Mouse (Mus musculus): Measurements from ENCODE around the gene Cst6. TPM values are rescaled to one million over a fixed set of nuclear protein-coding genes. Genes with fewer than 3 reads are reported as not detected.

Gene Cst6
- polyA plus RNA-seq, 1 experiment from 2014 or later = 28.3 TPM

GRCm38 (mm10) chr19:5383326-5383725 lies 34.0 kb upstream of the Cst6 start:
- H3K4me2 ChIP-seq (ENCODE audit: low read depth, low read length) = no peak overlapping the region
- H3K27me3 ChIP-seq (ENCODE audit: control insufficient read depth, insufficient read depth, low read length) = no peaks in the 10 kb centered on the region
- peaks cover 43% of the 10 kb centered on the region for H3K36me3 ChIP-seq (ENCODE audit: control insufficient read depth, insufficient read depth, low read length)
- H3K9ac ChIP-seq (ENCODE audit: low read length) = no peak overlapping the region
- no peaks in the 10 kb centered on the region for H3K9me3 ChIP-seq (replicated peaks; ENCODE audit: control insufficient read depth, low read length)
- no peak overlapping the region for H3K4me3 ChIP-seq (replicated peaks; ENCODE audit: low read length)
- WGBS = 92% methylated on average over 12 of the region's 12 CpGs
- no peak for ATAC-seq (ENCODE audit: insufficient read depth, low FRiP score)
- H3K27ac ChIP-seq (ENCODE audit: low read length) = no peak overlapping the region
- peaks cover 14% of the 10 kb centered on the region; the same call in 1 of the 2 replicates for H3K4me1 ChIP-seq (ENCODE audit: control insufficient read depth, insufficient read depth, low read length)

GRCm38 (mm10) chr19:5377446-5377845 lies 28.1 kb upstream of the Cst6 start:
- Histone ChIP-seq H3K27ac (ENCODE audit: low read length) (no peak overlapping the region), H3K27me3 (ENCODE audit: control insufficient read depth, insufficient read depth, low read length) (no peaks in the 10 kb centered on the region), H3K9ac (ENCODE audit: low read length) (no peak overlapping the region), H3K4me3 (replicated peaks; ENCODE audit: low read length) (no peak overlapping the region), H3K4me2 (ENCODE audit: low read depth, low read length) (no peak overlapping the region), H3K9me3 (replicated peaks; ENCODE audit: control insufficient read depth, low read length) (no peaks in the 10 kb centered on the region), H3K4me1 (ENCODE audit: control insufficient read depth, insufficient read depth, low read length) (no peaks in the 10 kb centered on the region), H3K36me3 (ENCODE audit: control insufficient read depth, insufficient read depth, low read length) (peaks cover 23% of the 10 kb centered on the region)
- WGBS = 80% methylated on average over 1 of the region's 1 CpGs
- no peak for ATAC-seq (ENCODE audit: insufficient read depth, low FRiP score)

GRCm38 (mm10) chr19:5374748-5375147 lies 25.4 kb upstream of the Cst6 start:
- H3K9me3 ChIP-seq (replicated peaks; ENCODE audit: control insufficient read depth, low read length) = no peaks in the 10 kb centered on the region
- ATAC-seq (ENCODE audit: insufficient read depth, low FRiP score) = 0 out of 2 replicates have a peak, but pooled peaks have one; percentile 21
- 63% methylated on average over 4 of the region's 4 CpGs for WGBS
- H3K4me2 ChIP-seq (ENCODE audit: low read depth, low read length) = no peak overlapping the region
- H3K36me3 ChIP-seq (ENCODE audit: control insufficient read depth, insufficient read depth, low read length) = peaks cover 19% of the 10 kb centered on the region
- no peaks in the 10 kb centered on the region for H3K4me1 ChIP-seq (ENCODE audit: control insufficient read depth, insufficient read depth, low read length)
- H3K9ac ChIP-seq (ENCODE audit: low read length) = no peak overlapping the region
- no peaks in the 10 kb centered on the region for H3K27me3 ChIP-seq (ENCODE audit: control insufficient read depth, insufficient read depth, low read length)
- no peak overlapping the region for H3K4me3 ChIP-seq (replicated peaks; ENCODE audit: low read length)
- no peak overlapping the region; the same call in 1 of the 2 replicates for H3K27ac ChIP-seq (ENCODE audit: low read length)

GRCm38 (mm10) chr19:5374177-5374576 lies 24.8 kb upstream of the Cst6 start:
- Histone ChIP-seq H3K27ac (ENCODE audit: low read length) (peak overlapping the region; percentile 18; the same call in 1 of the 2 replicates), H3K27me3 (ENCODE audit: control insufficient read depth, insufficient read depth, low read length) (no peaks in the 10 kb centered on the region), H3K9me3 (replicated peaks; ENCODE audit: control insufficient read depth, low read length) (no peaks in the 10 kb centered on the region), H3K4me1 (ENCODE audit: control insufficient read depth, insufficient read depth, low read length) (no peaks in the 10 kb centered on the region), H3K4me2 (ENCODE audit: low read depth, low read length) (no peak overlapping the region), H3K4me3 (replicated peaks; ENCODE audit: low read length) (no peak overlapping the region), H3K36me3 (ENCODE audit: control insufficient read depth, insufficient read depth, low read length) (peaks cover 15% of the 10 kb centered on the region), H3K9ac (ENCODE audit: low read length) (no peak overlapping the region)
- 80% methylated on average over 4 of the region's 4 CpGs for WGBS
- no peak for ATAC-seq (ENCODE audit: insufficient read depth, low FRiP score)

GRCm38 (mm10) chr19:5372724-5373123 lies 23.4 kb upstream of the Cst6 start:
- H3K9me3 ChIP-seq (replicated peaks; ENCODE audit: control insufficient read depth, low read length) = no peaks in the 10 kb centered on the region
- H3K4me1 ChIP-seq (ENCODE audit: control insufficient read depth, insufficient read depth, low read length) = peaks cover 7% of the 10 kb centered on the region
- H3K36me3 ChIP-seq (ENCODE audit: control insufficient read depth, insufficient read depth, low read length) = peaks cover 15% of the 10 kb centered on the region
- H3K27ac ChIP-seq (ENCODE audit: low read length) = no peak overlapping the region
- ATAC-seq (ENCODE audit: insufficient read depth, low FRiP score) = no peak
- H3K27me3 ChIP-seq (ENCODE audit: control insufficient read depth, insufficient read depth, low read length) = no peaks in the 10 kb centered on the region
- WGBS = 91% methylated on average over 7 of the region's 7 CpGs
- H3K9ac ChIP-seq (ENCODE audit: low read length) = no peak overlapping the region
- no peak overlapping the region for H3K4me2 ChIP-seq (ENCODE audit: low read depth, low read length)
- no peak overlapping the region for H3K4me3 ChIP-seq (replicated peaks; ENCODE audit: low read length)

- 84% methylated on average over 3 of the region's 3 CpGs for WGBS
- Histone ChIP-seq H3K36me3 (ENCODE audit: control insufficient read depth, insufficient read depth, low read length) (peaks cover 15% of the 10 kb centered on the region), H3K4me2 (ENCODE audit: low read depth, low read length) (no peak overlapping the region), H3K27ac (ENCODE audit: low read length) (no peak overlapping the region), H3K4me3 (replicated peaks; ENCODE audit: low read length) (no peak overlapping the region), H3K9me3 (replicated peaks; ENCODE audit: control insufficient read depth, low read length) (no peaks in the 10 kb centered on the region), H3K9ac (ENCODE audit: low read length) (no peak overlapping the region), H3K27me3 (ENCODE audit: control insufficient read depth, insufficient read depth, low read length) (no peaks in the 10 kb centered on the region), H3K4me1 (ENCODE audit: control insufficient read depth, insufficient read depth, low read length) (peaks cover 10% of the 10 kb centered on the region)
- no peak for ATAC-seq (ENCODE audit: insufficient read depth, low FRiP score)
Measured at GRCm38 (mm10) chr19:5370932-5371331, 21.6 kb upstream of the Cst6 start.

GRCm38 (mm10) chr19:5367455-5367854 lies 18.1 kb upstream of the Cst6 start:
- H3K27ac ChIP-seq (ENCODE audit: low read length) = peak overlapping the region; percentile 96; the same call in 1 of the 2 replicates
- H3K9ac ChIP-seq (ENCODE audit: low read length) = peak overlapping the region; percentile 90
- H3K27me3 ChIP-seq (ENCODE audit: control insufficient read depth, insufficient read depth, low read length) = no peaks in the 10 kb centered on the region
- WGBS = 9% methylated on average over 11 of the region's 11 CpGs
- H3K4me3 ChIP-seq (replicated peaks; ENCODE audit: low read length) = peak overlapping the region; percentile 70
- peak overlapping the region; percentile 80 for H3K4me2 ChIP-seq (ENCODE audit: low read depth, low read length)
- H3K4me1 ChIP-seq (ENCODE audit: control insufficient read depth, insufficient read depth, low read length) = peaks cover 16% of the 10 kb centered on the region
- peaks cover 14% of the 10 kb centered on the region for H3K36me3 ChIP-seq (ENCODE audit: control insufficient read depth, insufficient read depth, low read length)
- no peak for ATAC-seq (ENCODE audit: insufficient read depth, low FRiP score)
- no peaks in the 10 kb centered on the region for H3K9me3 ChIP-seq (replicated peaks; ENCODE audit: control insufficient read depth, low read length)

- Histone ChIP-seq H3K4me1 (ENCODE audit: control insufficient read depth, insufficient read depth, low read length) (peaks cover 16% of the 10 kb centered on the region), H3K4me3 (replicated peaks; ENCODE audit: low read length) (peak within 1 kb of the TSS; percentile 70), H3K27ac (ENCODE audit: low read length) (peak within 1 kb of the TSS; percentile 96), H3K4me2 (ENCODE audit: low read depth, low read length) (peak within 1 kb of the TSS; percentile 80), H3K27me3 (ENCODE audit: control insufficient read depth, insufficient read depth, low read length) (no peaks in the 10 kb centered on the region), H3K36me3 (ENCODE audit: control insufficient read depth, insufficient read depth, low read length) (peaks cover 10% of the 10 kb centered on the region), H3K9me3 (replicated peaks; ENCODE audit: control insufficient read depth, low read length) (no peaks in the 10 kb centered on the region), H3K9ac (ENCODE audit: low read length) (peak within 1 kb of the TSS; percentile 90)
- 0% methylated on average over 33 of the region's 33 CpGs for WGBS
- ATAC-seq (ENCODE audit: insufficient read depth, low FRiP score) = no peak
Measured at GRCm38 (mm10) chr19:5367053-5367359, 17.6 kb upstream of the Cst6 start, which contains the start of gene Banf1. TSS of gene Banf1 (minus strand) at chr19:5367168.

- H3K27ac ChIP-seq (ENCODE audit: low read length) = peak within 1 kb of the TSS; percentile 96
- H3K4me1 ChIP-seq (ENCODE audit: control insufficient read depth, insufficient read depth, low read length) = peaks cover 16% of the 10 kb centered on the region
- ATAC-seq (ENCODE audit: insufficient read depth, low FRiP score) = peak; percentile 95
- no peaks in the 10 kb centered on the region for H3K9me3 ChIP-seq (replicated peaks; ENCODE audit: control insufficient read depth, low read length)
- H3K4me2 ChIP-seq (ENCODE audit: low read depth, low read length) = peak within 1 kb of the TSS; percentile 80
- under 1% methylated on average over 91 of the region's 92 CpGs for WGBS
- H3K9ac ChIP-seq (ENCODE audit: low read length) = peak within 1 kb of the TSS; percentile 90
- peaks cover 7% of the 10 kb centered on the region for H3K36me3 ChIP-seq (ENCODE audit: control insufficient read depth, insufficient read depth, low read length)
- H3K4me3 ChIP-seq (replicated peaks; ENCODE audit: low read length) = peak within 1 kb of the TSS; percentile 70
- H3K27me3 ChIP-seq (ENCODE audit: control insufficient read depth, insufficient read depth, low read length) = no peaks in the 10 kb centered on the region
Measured at GRCm38 (mm10) chr19:5366175-5367052, 17.0 kb upstream of the Cst6 start, which contains the start of gene Eif1ad. TSS of gene Eif1ad (plus strand) at chr19:5366741.
